Mouse (Mus musculus) right cerebral cortex, postnatal 25 days (tissue): ENCODE results near the gene Myh9.

Experiments
- DNase-seq: peaks from one replicate; pipeline ENCODE4 v3.0.0; 2022

Myh9 gene

GRCm38 (mm10) chr15:77842047-77842843, at the start of gene Myh9:
TSS of gene Myh9 (minus strand) at chr15:77842175.
- peak; percentile 98 for DNase-seq

GRCm38 (mm10) chr15:77891766-77892165, 49.8 kb upstream of the Myh9 start:
- no peak for DNase-seq

- DNase-seq, result no peak
Observed at GRCm38 (mm10) chr15:77889761-77890422, 47.9 kb upstream of the Myh9 start.

- DNase-seq, result no peak
Observed at GRCm38 (mm10) chr15:77888286-77888685, 46.3 kb upstream of the Myh9 start.

- peak; percentile 15 for DNase-seq
Observed at GRCm38 (mm10) chr15:77887093-77887488, 45.1 kb upstream of the Myh9 start.

GRCm38 (mm10) chr15:77886369-77887092, 44.6 kb upstream of the Myh9 start:
- DNase-seq, result no peak

- no peak for DNase-seq
Observed at GRCm38 (mm10) chr15:77885945-77886344, 44.0 kb upstream of the Myh9 start.

GRCm38 (mm10) chr15:77885159-77885558, 43.2 kb upstream of the Myh9 start:
- no peak for DNase-seq

GRCm38 (mm10) chr15:77883697-77884010, 41.7 kb upstream of the Myh9 start:
- no peak for DNase-seq

GRCm38 (mm10) chr15:77882797-77883696, 41.1 kb upstream of the Myh9 start:
- no peak for DNase-seq

- no peak for DNase-seq
Observed at GRCm38 (mm10) chr15:77882297-77882696, 40.3 kb upstream of the Myh9 start.

GRCm38 (mm10) chr15:77881698-77882097, 39.7 kb upstream of the Myh9 start:
- DNase-seq, result no peak

GRCm38 (mm10) chr15:77880738-77881137, 38.8 kb upstream of the Myh9 start:
- DNase-seq, result no peak

- DNase-seq, result no peak
Observed at GRCm38 (mm10) chr15:77879756-77880155, 37.8 kb upstream of the Myh9 start.

- DNase-seq, result no peak
Observed at GRCm38 (mm10) chr15:77877209-77877608, 35.2 kb upstream of the Myh9 start.

- DNase-seq, result no peak
Observed at GRCm38 (mm10) chr15:77876716-77877115, 34.7 kb upstream of the Myh9 start.

- no peak for DNase-seq
Observed at GRCm38 (mm10) chr15:77875953-77876352, 34.0 kb upstream of the Myh9 start.

GRCm38 (mm10) chr15:77874807-77875206, 32.8 kb upstream of the Myh9 start:
- no peak for DNase-seq

- DNase-seq, result no peak
Observed at GRCm38 (mm10) chr15:77874310-77874709, 32.3 kb upstream of the Myh9 start.

- no peak for DNase-seq
Observed at GRCm38 (mm10) chr15:77873564-77873963, 31.6 kb upstream of the Myh9 start.

GRCm38 (mm10) chr15:77872996-77873395, 31.0 kb upstream of the Myh9 start:
- DNase-seq, result no peak

- DNase-seq, result no peak
Observed at GRCm38 (mm10) chr15:77868340-77868739, 26.4 kb upstream of the Myh9 start.
